Mouse (Mus musculus): ENCODE data around the gene Sufu.

Gene Sufu

DNA sequence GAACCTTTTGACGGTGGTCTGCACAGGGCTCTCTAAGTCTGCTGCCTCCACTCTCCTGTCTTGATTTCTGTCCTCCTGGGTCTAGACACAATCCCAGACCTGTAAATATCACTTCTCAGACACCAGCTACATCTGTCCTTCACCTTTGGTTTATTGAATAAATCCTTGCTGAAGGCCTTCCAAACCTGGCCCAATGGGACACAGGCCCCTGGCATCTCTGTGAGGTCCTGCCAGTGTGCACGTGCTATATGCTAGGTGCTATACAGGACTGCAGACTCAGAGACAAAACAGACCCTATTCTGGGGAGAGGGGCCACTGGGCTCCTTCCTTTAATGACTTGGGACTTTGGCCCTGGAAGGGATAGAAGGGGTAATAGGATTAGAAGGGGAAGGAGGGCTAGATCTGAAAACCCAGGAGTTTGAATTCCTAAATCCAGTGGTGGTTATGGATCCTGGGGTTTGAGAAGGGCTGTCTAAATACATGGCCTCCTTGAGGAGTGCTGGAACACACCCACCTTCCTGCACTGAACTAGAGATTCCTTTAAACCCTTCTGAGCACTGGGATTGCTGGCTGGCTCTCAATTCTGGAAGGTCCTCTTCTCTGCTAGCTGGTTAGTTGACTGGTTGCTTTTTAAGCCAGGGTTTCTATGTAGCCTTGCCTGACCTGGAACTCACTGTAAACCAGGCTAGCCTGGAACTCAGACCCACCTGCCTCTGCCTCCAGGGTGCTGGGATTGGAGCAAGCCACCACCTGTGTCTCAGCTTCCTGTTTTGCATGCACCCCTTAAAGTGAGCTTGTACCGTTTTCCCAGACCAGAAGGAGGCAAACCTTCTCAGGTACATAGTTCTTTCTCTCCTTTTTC lies 120.2 kb downstream of the Sufu start:
- DNase-seq (ENCODE audit: low spot score): no peak

- no peak for DNase-seq (ENCODE audit: low spot score)
Observed at GRCm38 (mm10) chr19:46517529-46518351, 121.0 kb downstream of the Sufu start.

- no peak for DNase-seq (ENCODE audit: low spot score)
Observed at GRCm38 (mm10) chr19:46518352-46518787, 121.7 kb downstream of the Sufu start.

DNA sequence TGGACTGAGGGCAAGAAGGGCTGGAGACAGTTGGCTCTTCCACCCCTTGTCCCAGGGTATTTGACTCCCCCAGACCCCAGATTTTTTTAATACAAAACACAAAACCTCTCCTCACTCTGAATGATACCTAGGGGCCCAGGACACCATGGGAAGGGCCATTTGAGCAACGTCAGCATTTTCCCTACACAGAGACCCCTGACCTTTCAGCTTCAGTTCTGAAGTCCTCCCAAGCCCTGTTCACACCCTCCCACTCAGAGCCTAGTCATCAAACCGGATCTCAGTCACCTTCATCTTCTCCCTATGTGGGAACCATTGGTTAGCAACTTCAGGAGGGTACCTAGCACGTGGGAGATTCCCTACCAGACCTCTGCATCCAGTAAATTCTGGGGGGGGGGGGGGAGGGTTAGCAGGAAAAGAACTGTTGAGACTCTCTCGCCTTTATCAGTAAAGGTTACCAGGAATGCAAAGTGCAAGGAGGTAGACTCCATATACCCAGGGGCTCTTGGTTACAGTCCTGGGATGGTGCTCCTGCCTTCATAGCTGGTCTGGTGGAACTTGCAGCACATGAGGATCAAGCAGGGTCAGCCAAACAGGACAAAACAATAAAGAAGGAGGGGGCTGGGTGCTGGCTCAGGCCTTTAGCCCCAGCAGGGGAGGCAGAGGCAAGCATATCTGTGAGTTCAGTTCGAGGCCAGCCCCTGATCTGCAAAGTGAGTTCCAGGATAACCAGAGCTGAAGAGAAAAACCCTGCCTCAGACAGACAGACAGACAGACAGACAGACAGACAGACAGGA lies 122.3 kb downstream of the Sufu start:
- no peak for DNase-seq (ENCODE audit: low spot score)

GRCm38 (mm10) chr19:46521698-46522097 lies 125.0 kb downstream of the Sufu start:
- DNase-seq (ENCODE audit: low spot score): no peak

GRCm38 (mm10) chr19:46522433-46523044 lies 125.8 kb downstream of the Sufu start:
- no peak for DNase-seq (ENCODE audit: low spot score)

DNA sequence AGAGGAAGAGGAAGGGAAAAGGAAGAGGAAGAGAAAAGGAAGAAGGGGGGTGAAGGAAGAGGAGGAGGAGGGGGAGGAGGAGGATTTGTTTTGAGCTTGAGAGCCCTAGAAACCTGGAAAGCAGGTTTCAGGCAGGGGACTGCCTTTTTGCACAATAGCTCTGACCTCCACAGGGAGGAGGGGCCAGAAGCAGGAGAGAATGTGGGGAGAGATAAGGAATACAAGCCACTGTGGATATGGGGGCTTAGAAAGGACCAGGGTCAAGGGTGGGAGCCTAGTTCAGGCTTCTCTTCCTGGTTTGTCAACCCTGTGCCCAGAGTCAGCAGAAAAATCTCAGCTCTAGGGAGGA lies 126.4 kb downstream of the Sufu start:
- DNase-seq (ENCODE audit: low spot score): no peak

GRCm38 (mm10) chr19:46523480-46524151 lies 126.9 kb downstream of the Sufu start:
- DNase-seq (ENCODE audit: low spot score): peak; percentile 71

GRCm38 (mm10) chr19:46524152-46524544 lies 127.5 kb downstream of the Sufu start:
- DNase-seq (ENCODE audit: low spot score): no peak

DNA sequence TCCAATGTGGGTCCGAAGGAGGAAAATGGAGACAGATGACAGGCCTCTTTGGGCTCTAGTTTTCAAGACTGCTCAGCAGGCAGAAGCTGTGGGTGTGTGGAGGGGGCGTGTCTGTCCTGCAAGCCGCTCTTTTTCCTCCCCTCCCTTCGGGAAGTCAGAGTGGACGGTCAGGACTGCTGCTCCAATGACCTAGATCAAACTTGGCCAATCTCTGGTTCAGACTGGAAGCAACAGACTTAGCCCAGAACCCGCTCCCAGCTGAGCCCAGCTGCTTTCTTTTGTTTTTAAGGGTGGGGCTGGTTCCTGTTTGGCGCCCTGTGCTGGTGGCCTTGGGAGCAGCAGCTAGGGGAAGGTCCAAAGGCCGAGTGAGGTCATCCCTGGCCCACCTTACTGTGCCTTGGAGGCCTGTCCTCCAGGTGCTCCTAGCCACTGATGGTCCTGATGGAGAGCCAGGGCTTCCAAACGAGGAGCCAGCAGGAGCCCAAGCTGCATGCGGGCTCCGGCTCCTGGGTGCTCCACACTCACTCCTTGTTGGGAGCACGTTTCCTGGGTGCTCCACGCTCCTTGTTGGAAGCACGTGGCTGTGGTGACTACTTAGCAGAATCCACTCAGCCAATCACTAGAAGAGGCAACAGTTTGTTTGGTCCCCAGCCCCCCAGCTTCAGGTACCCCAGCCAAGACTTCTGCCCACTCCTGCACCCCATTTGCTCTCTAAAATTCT lies 128.1 kb downstream of the Sufu start:
- DNase-seq (ENCODE audit: low spot score): peak; percentile 57

DNA sequence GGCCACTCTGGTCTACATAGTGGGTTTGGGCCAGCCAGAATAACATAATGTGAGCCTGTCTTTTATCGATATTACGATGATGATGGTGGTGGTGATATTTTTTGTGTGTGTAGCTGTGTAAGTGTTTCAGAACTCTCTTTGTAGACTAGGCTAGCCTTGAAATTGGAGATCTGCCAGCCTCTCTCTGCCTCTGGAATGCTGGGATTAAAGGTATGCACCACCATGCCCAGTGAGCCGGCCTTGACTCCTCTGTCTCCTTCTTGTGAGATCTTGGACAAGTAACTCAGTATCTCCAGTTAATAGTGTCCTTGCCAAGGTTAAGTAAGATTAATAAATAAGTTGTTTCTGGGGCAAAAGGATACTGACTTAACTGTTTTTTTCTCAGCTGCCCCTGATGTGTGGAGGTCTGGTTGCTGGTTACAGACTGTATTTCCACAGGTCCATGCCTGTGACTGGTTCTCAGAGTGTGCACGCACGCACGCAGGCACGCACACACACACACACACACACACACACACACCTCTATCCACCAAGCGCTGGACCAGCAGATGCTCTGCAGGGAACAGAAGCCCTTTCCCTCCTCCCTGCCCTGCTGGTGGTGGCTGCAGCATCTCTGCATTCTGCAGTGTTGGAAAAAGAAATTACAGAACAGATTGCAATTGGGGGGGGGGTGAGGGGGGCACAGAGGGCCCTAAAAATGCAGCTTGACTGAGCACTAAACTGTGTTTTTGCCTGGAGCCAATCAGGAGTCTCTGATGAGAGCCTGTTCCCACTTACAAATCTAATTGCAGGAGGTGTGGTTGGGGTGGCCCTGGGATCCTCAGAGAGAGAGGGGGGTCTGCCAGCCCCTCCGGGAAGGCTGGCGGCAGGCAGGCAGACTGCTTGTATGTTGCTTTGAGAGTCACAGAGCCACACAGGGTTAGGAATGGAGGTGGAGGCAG lies 129.3 kb downstream of the Sufu start:
- DNase-seq (ENCODE audit: low spot score): no peak

DNA sequence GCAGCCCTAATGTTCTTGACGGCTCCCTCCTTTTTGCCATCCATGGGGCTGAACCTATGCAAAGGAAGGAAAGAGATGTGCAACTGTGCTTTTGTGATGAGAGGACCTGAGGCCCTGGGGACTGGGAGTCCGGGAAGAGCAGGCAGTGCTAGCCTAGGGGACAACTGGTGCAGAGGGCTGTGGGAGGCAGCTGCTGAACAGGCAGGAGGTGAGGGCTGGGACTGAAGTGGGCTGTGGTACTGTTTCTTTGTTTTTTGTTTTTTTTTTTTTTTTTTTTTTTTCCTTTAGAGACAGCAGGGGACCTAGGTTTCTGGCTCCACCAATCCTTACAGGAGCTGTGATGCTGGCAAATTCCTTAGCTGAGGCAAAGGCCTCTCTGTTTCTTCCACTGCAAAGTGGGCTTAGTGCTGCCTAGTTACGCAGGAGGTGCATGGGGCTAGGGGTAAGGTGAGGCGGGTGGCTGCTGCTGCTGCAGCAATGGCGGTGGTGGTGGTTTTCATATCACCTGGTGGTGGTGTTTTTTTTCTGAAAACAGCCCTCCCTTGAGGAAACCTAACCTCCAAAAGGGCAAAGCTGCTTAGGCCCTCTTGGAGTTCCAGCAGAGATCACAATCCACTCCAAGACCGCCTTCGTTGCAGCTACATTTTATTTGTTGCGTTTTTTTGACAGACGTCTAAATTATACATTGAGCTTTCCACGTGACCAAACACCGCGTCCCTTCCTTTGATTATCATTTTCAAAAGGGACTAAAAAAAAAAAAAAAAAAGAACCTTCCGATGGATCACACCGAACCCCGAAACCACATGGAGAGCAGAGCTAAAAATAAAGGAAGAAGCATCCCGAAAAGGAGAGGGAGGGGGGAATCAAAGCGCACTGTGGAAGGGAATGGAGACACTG lies 131.2 kb downstream of the Sufu start:
- DNase-seq (ENCODE audit: low spot score): no peak

DNA sequence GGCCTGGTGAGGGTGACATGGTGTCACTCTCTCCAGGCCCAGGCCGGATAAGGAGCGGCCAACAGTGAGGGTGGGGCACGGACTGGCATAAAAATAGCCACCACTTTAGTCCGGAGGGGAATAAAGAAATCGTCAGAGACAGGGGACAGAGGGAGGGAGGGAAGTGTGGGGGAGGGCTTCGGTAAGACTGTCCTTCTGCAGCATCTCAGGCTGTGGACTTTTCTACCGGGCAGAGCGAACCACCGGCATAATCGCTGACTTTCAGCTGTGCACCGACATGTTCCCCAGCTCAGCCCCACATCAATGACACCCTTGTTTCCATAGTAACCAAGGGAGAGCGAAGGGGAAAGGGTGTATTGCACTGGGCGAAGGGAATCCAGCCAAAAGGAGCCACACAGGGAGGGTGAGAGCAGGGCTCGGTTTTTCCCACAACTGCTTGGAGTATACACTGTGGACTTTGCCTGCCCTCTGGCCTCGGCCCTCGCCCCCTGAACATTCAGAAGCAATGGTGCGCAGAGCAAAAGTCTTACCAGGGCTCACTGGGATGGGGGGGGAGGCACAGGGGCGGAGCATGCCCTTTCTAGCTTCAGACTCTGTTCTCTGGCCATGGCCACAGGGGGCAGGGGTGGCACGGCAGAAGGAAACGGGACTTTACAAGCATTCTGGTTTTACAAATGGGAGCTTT lies 132.0 kb downstream of the Sufu start:
- DNase-seq (ENCODE audit: low spot score): peak; percentile 67

GRCm38 (mm10) chr19:46529601-46530448 lies 133.1 kb downstream of the Sufu start:
- no peak for DNase-seq (ENCODE audit: low spot score)

DNA sequence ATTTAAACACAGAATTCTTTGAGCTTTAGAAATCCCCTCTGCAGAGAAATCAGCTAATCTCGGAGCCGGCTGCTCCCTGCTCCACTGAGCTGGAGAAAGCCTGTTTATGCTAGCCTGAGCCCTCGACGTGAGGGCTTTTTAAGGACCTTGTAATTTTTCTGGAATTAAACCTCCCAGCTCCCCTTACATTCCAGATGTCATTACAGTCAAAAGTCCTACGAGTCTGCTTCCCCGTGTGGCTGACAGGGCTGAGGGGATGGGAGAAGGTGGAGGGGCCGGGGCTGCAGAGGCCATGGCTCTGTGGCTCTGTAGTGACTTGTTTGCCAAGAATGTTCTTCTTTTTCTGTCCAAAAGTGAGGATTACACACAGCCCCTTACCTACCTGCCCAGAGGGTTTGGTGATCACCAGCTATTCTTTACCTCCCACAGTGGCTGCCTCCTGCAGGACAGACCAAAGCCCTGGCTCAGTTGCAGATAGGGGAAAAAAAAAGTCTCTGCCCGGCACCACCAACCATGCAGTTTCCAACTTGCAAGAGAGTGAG lies 133.8 kb downstream of the Sufu start:
- no peak for DNase-seq (ENCODE audit: low spot score)
